Mouse (Mus musculus) myocyte (in vitro differentiated cells): ENCODE results near the gene Mt4. TPM values are rescaled to one million over a fixed set of nuclear protein-coding genes. Genes with fewer than 3 reads are reported as not detected.

ENCODE experiments used
- H3K27me3 ChIP-seq: one replicate; pipeline ENCODE4 v1.6.1; 2011; ENCODE audit not compliant: control insufficient read depth, insufficient read depth, insufficient read length
- H3K36me3 ChIP-seq: one replicate; pipeline ENCODE4 v1.6.1; 2011; ENCODE audit not compliant: control insufficient read depth, insufficient read depth
- H3K4me2 ChIP-seq: one replicate; pipeline ENCODE4 v1.6.1; 2011; ENCODE audit warnings: low read depth, control low read depth
- H3K4me3 ChIP-seq: one replicate; pipeline ENCODE4 v1.5.1; 2011; ENCODE audit warnings: mild to moderate bottlenecking, control low read depth, moderate library complexity
- H3K79me2 ChIP-seq: one replicate; pipeline ENCODE4 v1.6.1; 2011; ENCODE audit not compliant: control insufficient read depth, insufficient read depth
- H3ac ChIP-seq: one replicate; pipeline ENCODE4 v1.6.1; 2011; ENCODE audit not compliant: control insufficient read depth, insufficient read length
- CEBPB ChIP-seq: IDR thresholded peaks from 2 replicates; pipeline ENCODE4 v1.6.1; 2011; ENCODE audit warnings: mild to moderate bottlenecking, moderate library complexity; ENCODE audit not compliant: poor library complexity, insufficient read depth, severe bottlenecking
- E2F4 ChIP-seq: IDR thresholded peaks from one replicate; pipeline ENCODE4 v1.6.1; 2011; ENCODE audit warnings: mild to moderate bottlenecking, control low read depth, moderate library complexity; ENCODE audit not compliant: insufficient read depth
- MAX ChIP-seq: IDR thresholded peaks from one replicate; pipeline ENCODE4 v1.6.1; 2011; ENCODE audit warnings: low read depth, mild to moderate bottlenecking, control low read depth
- MYOD1 ChIP-seq, 3 experiments: IDR thresholded peaks; one replicate each; pipeline ENCODE4 v1.6.1; 2011; ENCODE audit warnings: control low read depth in 2 of 3, low read depth in 2 of 3, mild to moderate bottlenecking in 2 of 3, moderate library complexity in 1 of 3; ENCODE audit not compliant: insufficient read length in 2 of 3, control insufficient read depth in 1 of 3
- MYOG ChIP-seq, 3 experiments: IDR thresholded peaks; one replicate each; pipeline ENCODE4 v1.6.1; 2011; ENCODE audit warnings: control low read depth in 2 of 3, low read depth in 2 of 3, mild to moderate bottlenecking in 2 of 3; ENCODE audit not compliant: insufficient read length in 2 of 3, control insufficient read depth in 1 of 3, insufficient read depth in 1 of 3
- POLR2A ChIP-seq: IDR thresholded peaks from one replicate; pipeline ENCODE4 v1.6.1; 2011; ENCODE audit warnings: low read depth, mild to moderate bottlenecking, control low read depth, moderate library complexity; ENCODE audit not compliant: insufficient read length
- POLR2AphosphoS2 ChIP-seq: IDR thresholded peaks from one replicate; pipeline ENCODE4 v1.6.1; 2011; ENCODE audit warnings: low read depth, control low read depth; ENCODE audit not compliant: insufficient read length
- REST ChIP-seq: IDR thresholded peaks from one replicate; pipeline ENCODE4 v1.6.1; 2011; ENCODE audit warnings: mild to moderate bottlenecking, control low read depth, moderate library complexity; ENCODE audit not compliant: insufficient read depth, insufficient read length
- SRF ChIP-seq: IDR thresholded peaks from one replicate; pipeline ENCODE4 v1.6.1; 2011; ENCODE audit warnings: low read depth; ENCODE audit not compliant: control insufficient read depth, insufficient read length
- TCF12 ChIP-seq: IDR thresholded peaks from one replicate; pipeline ENCODE4 v1.6.1; 2011; ENCODE audit warnings: mild to moderate bottlenecking, control low read depth; ENCODE audit not compliant: poor library complexity, insufficient read depth, severe bottlenecking
- TCF3 ChIP-seq: IDR thresholded peaks from one replicate; pipeline ENCODE4 v1.6.1; 2011; ENCODE audit warnings: low read depth, control low read depth; ENCODE audit not compliant: insufficient read length
- USF1 ChIP-seq: IDR thresholded peaks from one replicate; pipeline ENCODE4 v1.6.1; 2011; ENCODE audit warnings: low read depth, mild to moderate bottlenecking, control low read depth, moderate library complexity
- polyA plus RNA-seq: library from polyadenylated mRNA; unstranded; fragments of >200 nt; fragmentation: generic; extraction: Trizol; gene quantifications from one replicate; pipeline ENCODE4 v1.2.1, GENCODE M21; 2012; ENCODE audit warnings: missing spikeins

Mt4 gene
- polyA plus RNA-seq, 1 experiment, result not detected

GRCm38 (mm10) chr8:94172075-94172808, 35.2 kb downstream of the Mt4 start, which contains the start of gene Mt2:
Mt2 (plus strand) TSS chr8:94172664.
- H3K4me2 ChIP-seq, result peak within 1 kb of the TSS; percentile 94
- H3K27me3 ChIP-seq, result no peaks in the 10 kb centered on the region
- no peaks in the 10 kb centered on the region for H3K36me3 ChIP-seq
- H3K4me3 ChIP-seq, result peak within 1 kb of the TSS; percentile 77
- TF ChIP-seq POLR2AphosphoS2 (no peak), E2F4 (no peak), USF1 (peak; percentile 84), MYOG (IDR thresholded peaks at IDR 0.05; ENCODE audit: control insufficient read depth in 1 of 3, insufficient read depth in 1 of 3, insufficient read length in 2 of 3, low read depth in 2 of 3) (peak in 2 of 3 experiments; percentile 0 to 37), REST (no peak), SRF (no peak), MYOD1 (IDR thresholded peaks at IDR 0.05; ENCODE audit: control insufficient read depth in 1 of 3, insufficient read length in 2 of 3, low read depth in 2 of 3) (peak in 1 of 3 experiments; percentile 7), POLR2A (no peak), TCF12 (no peak)
- no peaks in the 10 kb centered on the region for H3K79me2 ChIP-seq
- H3ac ChIP-seq, result peak within 1 kb of the TSS; percentile 41

GRCm38 (mm10) chr8:94172809-94173732, 36.1 kb downstream of the Mt4 start:
- peak; percentile 32 for TF ChIP-seq POLR2AphosphoS2
- no peak for TF ChIP-seq TCF3
- peak in 1 of 3 experiments; percentile 43 for TF ChIP-seq MYOG (IDR thresholded peaks at IDR 0.05; ENCODE audit: control insufficient read depth in 1 of 3, insufficient read depth in 1 of 3, insufficient read length in 2 of 3, low read depth in 2 of 3)
- peak; percentile 49 for TF ChIP-seq POLR2A
- no peak for TF ChIP-seq SRF
- H3K79me2 ChIP-seq, result no peaks in the 10 kb centered on the region
- peak overlapping the region; percentile 41 for H3ac ChIP-seq
- no peaks in the 10 kb centered on the region for H3K27me3 ChIP-seq
- H3K4me3 ChIP-seq, result peak overlapping the region; percentile 77
- peak overlapping the region; percentile 94 for H3K4me2 ChIP-seq
- no peaks in the 10 kb centered on the region for H3K36me3 ChIP-seq

GRCm38 (mm10) chr8:94173848-94174403, 36.9 kb downstream of the Mt4 start:
- Histone ChIP-seq H3K27me3 (no peaks in the 10 kb centered on the region), H3ac (no peak overlapping the region), H3K4me3 (peak overlapping the region; percentile 77), H3K4me2 (peak overlapping the region; percentile 94), H3K79me2 (no peaks in the 10 kb centered on the region), H3K36me3 (no peaks in the 10 kb centered on the region)
- TF ChIP-seq POLR2AphosphoS2, result peak; percentile 4
- no peak for TF ChIP-seq CEBPB

GRCm38 (mm10) chr8:94174619-94175213, 37.7 kb downstream of the Mt4 start:
- H3K79me2 ChIP-seq, result peaks cover 6% of the 10 kb centered on the region
- H3ac ChIP-seq, result no peak overlapping the region
- no peaks in the 10 kb centered on the region for H3K27me3 ChIP-seq
- H3K4me2 ChIP-seq, result peak overlapping the region; percentile 94
- no peak overlapping the region for H3K4me3 ChIP-seq
- TF ChIP-seq REST (no peak), POLR2AphosphoS2 (no peak), MYOD1 (IDR thresholded peaks at IDR 0.05; ENCODE audit: control insufficient read depth in 1 of 3, insufficient read length in 2 of 3, low read depth in 2 of 3) (no peak), USF1 (no peak), CEBPB (no peak)
- H3K36me3 ChIP-seq, result no peaks in the 10 kb centered on the region

GRCm38 (mm10) chr8:94177716-94178390, 40.9 kb downstream of the Mt4 start:
- peaks cover 14% of the 10 kb centered on the region for H3K79me2 ChIP-seq
- peak overlapping the region; percentile 91 for H3K4me2 ChIP-seq

More at GRCm38 (mm10) chr8:94177716-94178390, 40.9 kb downstream of the Mt4 start:
- Histone ChIP-seq H3K4me3 (peak overlapping the region; percentile 91), H3K27me3 (no peaks in the 10 kb centered on the region), H3K36me3 (no peaks in the 10 kb centered on the region), H3ac (no peak overlapping the region)
- TF ChIP-seq POLR2AphosphoS2, result no peak
- TF ChIP-seq POLR2A, result no peak
- TF ChIP-seq MAX, result no peak
- no peak for TF ChIP-seq MYOG (IDR thresholded peaks at IDR 0.05; ENCODE audit: control insufficient read depth in 1 of 3, insufficient read depth in 1 of 3, insufficient read length in 2 of 3, low read depth in 2 of 3)
- TF ChIP-seq REST, result no peak
- TF ChIP-seq USF1, result no peak
- TF ChIP-seq SRF, result no peak
- no peak for TF ChIP-seq TCF12
- TF ChIP-seq MYOD1 (IDR thresholded peaks at IDR 0.05; ENCODE audit: control insufficient read depth in 1 of 3, insufficient read length in 2 of 3, low read depth in 2 of 3), result no peak
- TF ChIP-seq E2F4, result no peak
- TF ChIP-seq CEBPB, result no peak
- TF ChIP-seq TCF3, result no peak
